Mouse (Mus musculus) midbrain, postnatal 0 days (tissue): ENCODE measurements at regions not wholly inside any gene's neighbourhood (a gene's known extent, or its start where the extent isn't known, plus 50 kb on each side); places are given as distances from the start of the nearest gene placed in this dataset.
A peak's percentile ranks its signal among the peaks of the same experiment; 100 is the strongest.

ENCODE experiments used
- ATAC-seq: fragments of 200-750 bp; cut with Nextera tagmentation; 2 replicates; pipeline ENCODE4 v1.8.0; 2017; ENCODE audit warnings: moderate number of reproducible peaks, mild to moderate bottlenecking, moderate TSS enrichment, moderate library complexity; ENCODE audit not compliant: low FRiP score
- DNase-seq: peaks from one replicate; pipeline ENCODE4 v3.0.0-alpha.2; 2015; ENCODE audit warnings: low spot score
- H3K27ac ChIP-seq: fragments of 300-500 bp; sonication (generic); 2 replicates; pipeline ENCODE4 v1.5.1; 2014; ENCODE audit warnings: low read depth, mild to moderate bottlenecking, low read length, mixed read lengths
- H3K27me3 ChIP-seq: fragments of 300-500 bp; sonication (generic); 2 replicates; pipeline ENCODE4 v1.6.1; 2014; ENCODE audit warnings: low read length, control low read depth, mixed read lengths; ENCODE audit not compliant: insufficient read depth
- H3K36me3 ChIP-seq: fragments of 300-500 bp; sonication (generic); 2 replicates; pipeline ENCODE4 v1.6.1; 2014; ENCODE audit warnings: low read length, control low read depth, mixed read lengths; ENCODE audit not compliant: insufficient read depth
- H3K4me1 ChIP-seq: fragments of 300-500 bp; sonication (generic); 2 replicates; pipeline ENCODE4 v1.6.1; 2014; ENCODE audit warnings: mild to moderate bottlenecking, control low read depth, antibody characterized with exemption, low read length, mixed read lengths; ENCODE audit not compliant: insufficient read depth
- H3K4me2 ChIP-seq: fragments of 300-500 bp; sonication (generic); 2 replicates; pipeline ENCODE4 v1.6.1; 2014; ENCODE audit warnings: low read depth, mild to moderate bottlenecking, low read length, mixed read lengths; ENCODE audit not compliant: poor library complexity, severe bottlenecking
- H3K4me3 ChIP-seq: fragments of 300-500 bp; sonication (generic); 2 replicates; pipeline ENCODE4 v1.5.1; 2014; ENCODE audit warnings: low read depth, mild to moderate bottlenecking, low read length, moderate library complexity
- H3K9ac ChIP-seq: fragments of 300-500 bp; sonication (generic); replicated peaks from 2 replicates; pipeline ENCODE4 v1.6.1; 2014; ENCODE audit warnings: mild to moderate bottlenecking, low read length, moderate library complexity, mixed read lengths; ENCODE audit not compliant: poor library complexity, severe bottlenecking
- H3K9me3 ChIP-seq: fragments of 300-500 bp; sonication (generic); 2 replicates; pipeline ENCODE4 v1.6.1; 2016; ENCODE audit warnings: low read length, control low read depth
- CTCF ChIP-seq: IDR thresholded peaks from 2 replicates; pipeline ENCODE4 v1.5.1; 2016; ENCODE audit warnings: antibody characterized with exemption, mild to moderate bottlenecking
- WGBS: fragments of 180-500 bp; shearing (Covaris S2); extraction: QIAGEN DNeasy Blood & Tissue Kit; methylation state at CpG from one replicate; pipeline ENCODE4 v1.1.7; 2014; 5-methylcytosine and 5-hydroxymethylcytosine counted together

GRCm38 (mm10) chr2:56196449-56196848, 760.7 kb downstream of the Kcnj3 start:
- Histone ChIP-seq H3K27ac (no peak overlapping the region), H3K9me3 (no peaks in the 10 kb centered on the region), H3K4me2 (no peak overlapping the region), H3K27me3 (no peaks in the 10 kb centered on the region), H3K4me3 (no peak overlapping the region), H3K36me3 (no peaks in the 10 kb centered on the region), H3K9ac (no peak overlapping the region), H3K4me1 (no peaks in the 10 kb centered on the region)
- 73% methylated on average over 8 of the region's 8 CpGs for WGBS
- DNase-seq (no peak), ATAC-seq (no peak)
- no peak for TF ChIP-seq CTCF

GRCm38 (mm10) chr2:56227476-56227875, 791.7 kb downstream of the Kcnj3 start:
- Histone ChIP-seq H3K4me2 (no peak overlapping the region), H3K9me3 (no peaks in the 10 kb centered on the region), H3K9ac (no peak overlapping the region), H3K27ac (no peak overlapping the region), H3K27me3 (no peaks in the 10 kb centered on the region), H3K4me3 (no peak overlapping the region), H3K36me3 (no peaks in the 10 kb centered on the region), H3K4me1 (no peaks in the 10 kb centered on the region)
- TF ChIP-seq CTCF: no peak
- DNase-seq: peak; percentile 6
- 64% methylated on average over 7 of the region's 7 CpGs for WGBS
- ATAC-seq: no peak; the same call in 1 of the 2 replicates

GRCm38 (mm10) chr2:56233042-56233441, 797.3 kb downstream of the Kcnj3 start:
- H3K4me3 ChIP-seq: no peak overlapping the region
- no peak overlapping the region for H3K4me2 ChIP-seq
- no peaks in the 10 kb centered on the region for H3K4me1 ChIP-seq
- WGBS: 76% methylated on average over 1 of the region's 1 CpGs
- TF ChIP-seq CTCF: no peak
- no peak overlapping the region for H3K27ac ChIP-seq
- no peaks in the 10 kb centered on the region for H3K36me3 ChIP-seq
- no peak overlapping the region for H3K9ac ChIP-seq
- DNase-seq (no peak), ATAC-seq (no peak)
- no peaks in the 10 kb centered on the region for H3K27me3 ChIP-seq
- no peaks in the 10 kb centered on the region for H3K9me3 ChIP-seq

- DNase-seq (peak; percentile 35), ATAC-seq (no peak)
- Histone ChIP-seq H3K4me2 (no peak overlapping the region), H3K27me3 (no peaks in the 10 kb centered on the region), H3K4me1 (no peaks in the 10 kb centered on the region), H3K27ac (no peak overlapping the region), H3K4me3 (no peak overlapping the region), H3K36me3 (no peaks in the 10 kb centered on the region), H3K9ac (no peak overlapping the region), H3K9me3 (no peaks in the 10 kb centered on the region)
- 62% methylated on average over 10 of the region's 10 CpGs for WGBS
- no peak for TF ChIP-seq CTCF
Measured at GRCm38 (mm10) chr2:56257044-56257954, 821.5 kb downstream of the Kcnj3 start.

- WGBS: 82% methylated on average over 2 of the region's 2 CpGs
- H3K36me3 ChIP-seq: no peaks in the 10 kb centered on the region
- no peak overlapping the region for H3K4me2 ChIP-seq
- no peak overlapping the region for H3K9ac ChIP-seq
- no peaks in the 10 kb centered on the region for H3K27me3 ChIP-seq
- no peak overlapping the region for H3K4me3 ChIP-seq
- no peak overlapping the region for H3K27ac ChIP-seq
- DNase-seq: no peak
- H3K4me1 ChIP-seq: no peaks in the 10 kb centered on the region
- ATAC-seq: no peak
- TF ChIP-seq CTCF: no peak
- no peaks in the 10 kb centered on the region for H3K9me3 ChIP-seq
Measured at GRCm38 (mm10) chr2:56304920-56305319, 818.9 kb downstream of the Nr4a2 start.

GRCm38 (mm10) chr2:56321692-56322091, 802.1 kb downstream of the Nr4a2 start:
- H3K9me3 ChIP-seq: no peaks in the 10 kb centered on the region
- no peaks in the 10 kb centered on the region for H3K36me3 ChIP-seq
- no peaks in the 10 kb centered on the region for H3K27me3 ChIP-seq
- peak; percentile 14 for DNase-seq
- WGBS: 50% methylated on average over 7 of the region's 7 CpGs
- H3K9ac ChIP-seq: no peak overlapping the region
- no peak for ATAC-seq
- no peaks in the 10 kb centered on the region for H3K4me1 ChIP-seq
- no peak overlapping the region for H3K4me2 ChIP-seq
- H3K27ac ChIP-seq: no peak overlapping the region
- H3K4me3 ChIP-seq: no peak overlapping the region
- no peak for TF ChIP-seq CTCF
